Mouse (Mus musculus) liver (tissue): Measurements from ENCODE around the gene Pitpnm3.

Experiments used
- DNase-seq: peaks from one replicate; pipeline ENCODE4 v3.0.0-alpha.2; 2020; ENCODE audit warnings: mixed read lengths

Gene Pitpnm3

GRCm38 (mm10) chr11:72086251-72087046 is 49.1 kb downstream of the Pitpnm3 start:
- no peak for DNase-seq

GRCm38 (mm10) chr11:72084337-72084736 is 51.2 kb downstream of the Pitpnm3 start:
- DNase-seq, result no peak

- DNase-seq, result peak; percentile 14
Observed at GRCm38 (mm10) chr11:72082601-72083000, 53.0 kb downstream of the Pitpnm3 start.

- DNase-seq, result no peak
Observed at GRCm38 (mm10) chr11:72080461-72080860, 55.1 kb downstream of the Pitpnm3 start.

- DNase-seq, result no peak
Observed at GRCm38 (mm10) chr11:72078647-72079046, 56.9 kb downstream of the Pitpnm3 start.

- no peak for DNase-seq
Observed at GRCm38 (mm10) chr11:72078056-72078455, 57.5 kb downstream of the Pitpnm3 start.

GRCm38 (mm10) chr11:72074230-72074629 is 61.3 kb downstream of the Pitpnm3 start:
- no peak for DNase-seq

GRCm38 (mm10) chr11:72072331-72072905 is 63.2 kb downstream of the Pitpnm3 start:
- no peak for DNase-seq

GRCm38 (mm10) chr11:72070733-72071132 is 64.8 kb downstream of the Pitpnm3 start:
- no peak for DNase-seq

- no peak for DNase-seq
Observed at GRCm38 (mm10) chr11:72068026-72068425, 67.6 kb downstream of the Pitpnm3 start.

- no peak for DNase-seq
Observed at GRCm38 (mm10) chr11:72067326-72067725, 68.3 kb downstream of the Pitpnm3 start.

- no peak for DNase-seq
Observed at GRCm38 (mm10) chr11:72066330-72066729, 69.2 kb downstream of the Pitpnm3 start.

GRCm38 (mm10) chr11:72065103-72065502 is 70.5 kb downstream of the Pitpnm3 start:
- DNase-seq, result no peak

- DNase-seq, result no peak
Observed at GRCm38 (mm10) chr11:72064414-72064813, 71.2 kb downstream of the Pitpnm3 start.

- no peak for DNase-seq
Observed at GRCm38 (mm10) chr11:72061093-72061620, 74.4 kb downstream of the Pitpnm3 start.

GRCm38 (mm10) chr11:72060416-72060815 is 75.2 kb downstream of the Pitpnm3 start:
- DNase-seq, result no peak

GRCm38 (mm10) chr11:72057166-72057565 is 78.4 kb downstream of the Pitpnm3 start:
- DNase-seq, result no peak

- DNase-seq, result no peak
Observed at GRCm38 (mm10) chr11:72055176-72055575, 80.4 kb downstream of the Pitpnm3 start.

- DNase-seq, result peak; percentile 67
Observed at GRCm38 (mm10) chr11:72052636-72053035, 82.9 kb downstream of the Pitpnm3 start.

GRCm38 (mm10) chr11:72052221-72052620 is 83.4 kb downstream of the Pitpnm3 start:
- DNase-seq, result no peak

GRCm38 (mm10) chr11:72050895-72051858 is 84.4 kb downstream of the Pitpnm3 start:
- no peak for DNase-seq

GRCm38 (mm10) chr11:72050168-72050894 is 85.2 kb downstream of the Pitpnm3 start:
- no peak for DNase-seq
